Mouse (Mus musculus) olfactory bulb, adult 2 months (tissue): Measurements from ENCODE around the gene Aim2.

Source experiments
- CTCF ChIP-seq: fragments of 200-500 bp; IDR thresholded peaks from 2 replicates; pipeline ENCODE4 v1.5.1; 2012; ENCODE audit warnings: low read depth, mild to moderate bottlenecking, low read length, moderate library complexity; ENCODE audit not compliant: insufficient read depth
- POLR2A ChIP-seq: fragments of 200-500 bp; IDR thresholded peaks from 2 replicates; pipeline ENCODE4 v1.6.1; 2012; ENCODE audit warnings: mild to moderate bottlenecking, low read depth, low read length, moderate library complexity; ENCODE audit not compliant: insufficient read depth

- TF ChIP-seq CTCF (no peak), POLR2A (no peak)
Observed at GRCm38 (mm10) chr1:173450621-173451020, 99.9 kb downstream of the Aim2 start.
